16 mouse cellular contexts compared by ENCODE assay signal in the genomic region with DNA sequence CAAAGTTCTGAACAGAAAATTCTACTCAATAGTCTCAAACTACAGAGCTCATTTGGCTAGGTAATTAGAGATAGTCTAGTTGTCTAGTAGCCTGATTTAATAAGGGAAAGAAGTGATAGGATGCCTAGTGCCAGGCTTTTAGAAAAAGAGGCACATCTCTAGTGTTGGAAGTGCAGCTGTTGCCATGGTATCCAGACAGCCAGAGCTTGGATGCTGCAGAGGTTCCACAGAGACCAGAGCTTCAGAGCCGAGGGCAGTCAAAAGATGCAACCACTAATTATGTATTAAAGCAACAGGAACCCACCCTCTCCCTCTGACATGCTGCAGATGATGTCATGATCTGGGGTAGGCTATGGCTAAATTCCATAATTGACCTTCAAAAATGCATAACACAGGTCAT.
A peak's percentile ranks its signal among the peaks of the same experiment; 100 is the strongest.
DNase-seq lines count a peak whose midpoint lies in the region; ATAC-seq lines count a peak whose summit lies in the region.
"Had no signal": no experiment of that assay in that cellular context is flagged by ENCODE, and none has a peak within 500 bp of the region (broad histone marks: within the 10 kb centered on the region; RNA-seq: fewer than 3 reads in every experiment).

No protein-coding gene starts in this region.

- WGBS in hindbrain, embryonic 16.5 days = 13% methylated on average over 1 of the region's 1 CpGs

- H3K27me3 ChIP-seq in hindbrain, embryonic 16.5 days (replicated peaks; ENCODE audit: control insufficient read depth, insufficient read depth, low read length) = no peaks in the 10 kb centered on the region
- H3K27me3 ChIP-seq: liver, embryonic 12.5 days; neural tube, embryonic 12.5 days had no signal

- DNase-seq in frontal cortex, postnatal 14 days (ENCODE audit: low spot score in 2 of 2) = no peak
- DNase-seq in right cerebral cortex, postnatal 10 days (ENCODE audit: low spot score in 2 of 2) = peak; percentile 45 to 62
- DNase-seq in right cerebral cortex, postnatal 4 days = no peak
- peak; percentile 24 for DNase-seq in telencephalon, adult 2 months (ENCODE audit: low read depth, low spot score)
- DNase-seq in heart, adult 8-10 months (ENCODE audit: low spot score) = no peak
- no peak for DNase-seq in thymus, postnatal 0 days (ENCODE audit: low spot score)
- DNase-seq: adrenal gland, postnatal 25 days; cerebellum, adult 11-12 months; gastrocnemius, postnatal 10 days; kidney, adult 9 months had no signal

- peak overlapping the region; percentile 29; the same call in 1 of the 2 replicates for H3K27ac ChIP-seq in hindbrain, embryonic 16.5 days (ENCODE audit: low read depth, low read length)
- H3K27ac ChIP-seq: layer of hippocampus, adult 2 months; liver, embryonic 12.5 days; neural tube, embryonic 12.5 days had no signal

- H3K36me3 ChIP-seq in hindbrain, embryonic 16.5 days (ENCODE audit: control insufficient read depth, insufficient read depth, low read length) = no peaks in the 10 kb centered on the region
- H3K36me3 ChIP-seq: liver, embryonic 12.5 days; neural tube, embryonic 12.5 days had no signal

- no peak overlapping the region for H3K9ac ChIP-seq in hindbrain, embryonic 16.5 days (ENCODE audit: low read depth, low read length)
- H3K9ac ChIP-seq: liver, embryonic 12.5 days; neural tube, embryonic 12.5 days had no signal

- peaks cover 3% of the 10 kb centered on the region for H3K4me1 ChIP-seq in hindbrain, embryonic 16.5 days (ENCODE audit: control insufficient read depth, insufficient read depth, low read depth, low read length)
- H3K4me1 ChIP-seq: liver, embryonic 12.5 days; neural tube, embryonic 12.5 days had no signal

- no peak overlapping the region for H3K4me3 ChIP-seq in hindbrain, embryonic 16.5 days (ENCODE audit: low read length)
- H3K4me3 ChIP-seq: layer of hippocampus, adult 2 months; liver, embryonic 12.5 days; neural tube, embryonic 12.5 days had no signal

- no peaks in the 10 kb centered on the region for H3K9me3 ChIP-seq in hindbrain, embryonic 16.5 days (ENCODE audit: control insufficient read depth, low read length)
- H3K9me3 ChIP-seq: liver, embryonic 12.5 days; neural tube, embryonic 12.5 days had no signal

- ATAC-seq in frontal cortex, adult (ENCODE audit: low TSS enrichment) = peak; percentile 50; the same call in 1 of the 2 replicates
- ATAC-seq in hindbrain, embryonic 16.5 days = peak; percentile 85
- ATAC-seq: liver, embryonic 12.5 days; lung, postnatal 0 days had no signal

- no peak overlapping the region for H3K4me2 ChIP-seq in hindbrain, embryonic 16.5 days (ENCODE audit: low read length)
- H3K4me2 ChIP-seq: liver, embryonic 12.5 days; neural tube, embryonic 12.5 days had no signal

Comparison
In these comparisons a context has a peak if more than half of its experiments do, and no peak if none do; other contexts are left out.
1. DNase-seq: peak in right cerebral cortex, postnatal 10 days (2 of 2) and telencephalon, adult 2 months (single experiment); none in frontal cortex, postnatal 14 days (0 of 2), right cerebral cortex, postnatal 4 days (single experiment), heart, adult 8-10 months (single experiment) and thymus, postnatal 0 days (single experiment).